Mouse (Mus musculus): ENCODE measurements around the gene Ostm1.

- no peak for TF ChIP-seq POLR2A (IDR thresholded peaks at IDR 0.05; ENCODE audit: borderline replicate concordance, insufficient read depth, low read length)
- no peak for TF ChIP-seq CTCF (IDR thresholded peaks at IDR 0.05; ENCODE audit: borderline replicate concordance, insufficient read depth, low read depth, low read length)
Observed at GRCm38 (mm10) chr10:42583157-42583872, at the start of gene Ostm1, which contains the start of gene Nr2e1.

All from cerebellum, adult 2 months (tissue).